Mouse (Mus musculus) adrenal gland, adult 18-20 months (tissue): ENCODE measurements around the gene Zar1l. TPM values are rescaled to one million over a fixed set of nuclear protein-coding genes. Genes with fewer than 3 reads are reported as not detected.

ENCODE experiments used
- DNase-seq, 2 experiments: peaks; one replicate each; pipeline ENCODE4 v3.0.0; 2021 to 2022; ENCODE audit warnings: low spot score in 2 of 2
- total RNA-seq, 2 experiments: library from RNA; stranded (reverse); gene quantifications; 1 replicate in 1 of 2; 2 replicates in 1 of 2; pipeline ENCODE4 v1.2.3; 2021

Gene Zar1l
- total RNA-seq, 2 experiments from 2014 or later, result not detected

- peak in 1 of 2 experiments; percentile 16 for DNase-seq
Measured at GRCm38 (mm10) chr5:150485198-150485597, 32.8 kb downstream of the Zar1l start.

- no peak for DNase-seq
Measured at GRCm38 (mm10) chr5:150478612-150479011, 39.4 kb downstream of the Zar1l start.

GRCm38 (mm10) chr5:150477364-150477763, 40.6 kb downstream of the Zar1l start:
- DNase-seq, result no peak

DNA sequence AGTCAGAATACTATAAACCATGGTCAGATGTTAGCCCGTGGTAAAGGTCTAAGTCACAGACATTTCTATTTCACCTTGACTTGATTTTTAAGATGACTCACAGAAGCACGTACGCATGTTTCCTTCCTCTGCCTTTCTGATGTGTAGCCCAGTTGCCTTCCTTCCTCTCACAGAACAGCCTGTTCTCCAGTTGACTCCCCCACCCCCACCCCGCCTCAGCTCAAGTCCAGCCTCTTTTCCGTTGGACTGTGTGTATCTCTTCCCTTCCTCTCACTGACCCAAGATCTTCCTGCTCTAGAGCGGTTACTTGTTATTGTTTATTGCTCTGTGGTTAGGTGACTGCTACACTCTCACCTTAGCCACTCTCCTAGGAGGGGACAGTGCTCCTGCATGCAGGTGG, 49.5 kb downstream of the Zar1l start:
- no peak for DNase-seq

DNA sequence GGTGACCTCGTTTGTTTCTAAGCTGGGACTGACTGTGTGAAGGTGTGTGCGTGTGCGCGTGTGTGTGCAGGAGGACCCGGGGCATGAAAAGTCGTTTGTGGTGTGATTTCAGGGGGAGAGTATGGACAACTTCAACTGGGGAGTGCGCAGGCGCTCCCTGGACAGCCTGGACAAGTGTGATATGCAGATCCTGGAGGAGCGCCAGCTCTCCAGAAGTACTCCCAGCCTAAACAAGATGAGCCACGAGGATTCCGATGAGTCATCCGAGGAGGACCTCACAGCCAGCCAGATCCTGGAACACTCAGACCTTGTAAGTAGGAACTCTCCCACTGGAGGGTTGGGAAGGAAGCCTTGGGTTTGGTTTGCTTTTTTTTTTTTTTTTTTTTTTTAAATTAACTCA, 51.8 kb downstream of the Zar1l start:
- DNase-seq, result peak; percentile 72 to 77

GRCm38 (mm10) chr5:150465218-150465617, 52.7 kb downstream of the Zar1l start:
- DNase-seq, result no peak

- DNase-seq, result no peak
Measured at GRCm38 (mm10) chr5:150464721-150465120, 53.2 kb downstream of the Zar1l start.

- no peak for DNase-seq
Measured at GRCm38 (mm10) chr5:150459801-150460200, 58.2 kb downstream of the Zar1l start.

- no peak for DNase-seq
Measured at GRCm38 (mm10) chr5:150457904-150458739, 59.8 kb downstream of the Zar1l start.

DNA sequence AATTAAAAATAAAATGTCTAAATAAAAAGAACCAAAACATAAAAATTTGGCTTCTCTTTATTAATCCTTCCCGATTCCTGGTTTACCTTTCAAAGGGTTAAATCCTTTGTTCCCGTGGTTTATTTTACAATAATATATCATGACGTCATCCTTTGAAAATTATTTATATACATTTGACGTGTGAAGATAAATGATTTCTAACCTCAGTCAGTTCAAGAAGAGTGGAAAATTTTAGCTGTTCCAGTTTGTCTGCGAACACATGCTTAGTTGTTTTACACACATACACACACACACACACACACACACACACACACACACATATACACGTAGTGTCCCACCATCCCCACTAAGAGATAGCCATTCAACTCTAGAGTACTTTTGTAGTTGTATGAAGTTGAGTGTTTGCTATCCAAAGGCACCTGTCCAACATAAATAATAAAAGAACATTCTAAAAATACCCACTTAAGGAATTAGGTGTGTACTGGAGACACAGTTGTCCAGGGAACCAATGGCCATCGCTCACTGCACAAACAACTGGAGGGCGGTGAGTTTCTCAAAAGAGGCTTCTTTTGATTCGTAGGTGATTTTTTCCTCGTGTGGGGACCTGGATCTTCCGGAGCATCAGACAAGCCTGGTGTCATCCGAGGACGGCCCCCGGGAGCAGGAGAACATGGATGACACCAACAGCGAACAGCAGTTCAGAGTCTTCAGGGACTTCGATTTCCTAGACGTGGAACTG, 60.6 kb downstream of the Zar1l start:
- DNase-seq, result no peak

Other genes starting within 250 kb of the Zar1l start
- 1 to 10 TPM; 2.5 to 3.0 TPM for gene Brca2, start 4.5 kb upstream of the Zar1l start, total RNA-seq
- gene N4bp2l1, start 79.0 kb upstream of the Zar1l start, total RNA-seq, result 10 to 100 TPM; 23.1 to 27.1 TPM
- gene N4bp2l2, start 148.0 kb upstream of the Zar1l start, total RNA-seq, result 10 to 100 TPM; 69.6 to 88.7 TPM
- 10 to 100 TPM; 19.8 to 19.9 TPM for gene Pds5b, start 155.6 kb upstream of the Zar1l start, total RNA-seq